ENCODE assay signal across 24 mouse cellular contexts in the genomic region with DNA sequence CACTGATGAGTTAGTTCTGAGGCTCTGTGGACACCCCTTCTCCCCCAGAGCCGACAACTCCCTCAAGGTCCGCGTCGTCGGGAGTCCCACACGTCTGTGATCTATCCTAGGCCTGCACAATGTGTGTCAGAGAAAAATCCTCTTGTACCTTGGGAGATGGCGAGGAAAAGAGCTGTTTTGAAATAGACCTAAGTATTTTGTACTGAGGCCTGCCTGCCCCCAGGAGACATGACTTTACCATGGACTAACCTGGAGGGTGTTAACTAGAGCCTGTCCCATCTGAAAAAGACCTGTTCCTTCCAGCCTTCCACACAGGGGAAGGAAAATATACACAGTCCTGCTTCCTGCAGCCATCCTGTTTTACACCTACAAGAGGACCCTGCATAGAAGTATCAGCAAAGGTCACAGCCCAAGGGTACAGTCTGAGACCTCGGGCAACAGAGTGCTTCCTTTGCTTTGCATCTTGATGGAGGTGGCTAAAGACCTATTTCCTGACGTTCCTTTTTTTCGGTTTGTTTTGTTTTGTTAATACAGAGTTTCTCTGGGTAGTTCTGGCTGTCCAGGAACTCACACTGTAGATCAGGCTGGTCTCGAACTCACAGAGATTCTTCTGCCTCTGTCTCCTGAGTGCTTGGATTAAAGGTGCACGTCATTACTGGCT. TPM values are rescaled to one million over a fixed set of nuclear protein-coding genes. Genes with fewer than 3 reads are reported as not detected.
A peak's percentile ranks its signal among the peaks of the same experiment; 100 is the strongest.
DNase-seq lines count a peak whose midpoint lies in the region; ATAC-seq lines count a peak whose summit lies in the region.
"Had no signal": no experiment of that assay in that cellular context is flagged by ENCODE, and none has a peak within 500 bp of the region (broad histone marks: within the 10 kb centered on the region; RNA-seq: fewer than 3 reads in every experiment).

No protein-coding gene starts in this region.

- H3K9me3 ChIP-seq in embryonic facial prominence, embryonic 14.5 days (ENCODE audit: control insufficient read depth, low read length), result no peaks in the 10 kb centered on the region
- H3K9me3 ChIP-seq in embryonic facial prominence, embryonic 10.5 days, result no peaks in the 10 kb centered on the region
- H3K9me3 ChIP-seq in intestine, embryonic 14.5 days (ENCODE audit: control insufficient read depth, low read length), result no peaks in the 10 kb centered on the region; the same call in 1 of the 2 replicates
- no peaks in the 10 kb centered on the region for H3K9me3 ChIP-seq in intestine, embryonic 16.5 days (ENCODE audit: control insufficient read depth, low read length)
- no peaks in the 10 kb centered on the region for H3K9me3 ChIP-seq in lung, embryonic 15.5 days
- no peaks in the 10 kb centered on the region for H3K9me3 ChIP-seq in limb, embryonic 10.5 days (replicated peaks)
- H3K9me3 ChIP-seq: forebrain, embryonic 10.5 days; heart, embryonic 15.5 days; hindbrain, embryonic 10.5 days; liver, embryonic 12.5 days; midbrain, embryonic 13.5 days had no signal

- no peak overlapping the region for H3K9ac ChIP-seq in embryonic facial prominence, embryonic 14.5 days (ENCODE audit: low read depth, low read length)
- H3K9ac ChIP-seq in intestine, embryonic 14.5 days (ENCODE audit: low read length), result no peak overlapping the region
- no peak overlapping the region for H3K9ac ChIP-seq in intestine, embryonic 16.5 days (ENCODE audit: low read depth, low read length)
- no peak overlapping the region for H3K9ac ChIP-seq in lung, embryonic 15.5 days
- H3K9ac ChIP-seq: heart, embryonic 15.5 days; limb, embryonic 13.5 days; liver, embryonic 12.5 days; midbrain, embryonic 13.5 days had no signal

- DNase-seq in embryonic facial prominence, embryonic 14.5 days (ENCODE audit: low spot score), result no peak
- no peak for DNase-seq in embryonic facial prominence, embryonic 10.5 days (ENCODE audit: low spot score)
- DNase-seq in intestine, embryonic 14.5 days (ENCODE audit: low spot score), result no peak
- no peak for DNase-seq in lung, postnatal 14 days
- no peak for DNase-seq in limb, embryonic 10.5 days (ENCODE audit: low spot score)
- DNase-seq in right cerebral cortex, postnatal 10 days (ENCODE audit: low spot score in 2 of 2), result no peak
- DNase-seq: cerebellum, adult 11 months; cerebellum, adult 9-11 months; gastrocnemius, postnatal 10 days; kidney, adult 18-20 months; lung, adult 18-20 months; right cerebral cortex, postnatal 14 days; thymus, adult 2 months; thymus, postnatal 4 days had no signal

- no peaks in the 10 kb centered on the region for H3K27me3 ChIP-seq in embryonic facial prominence, embryonic 14.5 days (replicated peaks; ENCODE audit: control insufficient read depth, insufficient read depth, low read length)
- H3K27me3 ChIP-seq in embryonic facial prominence, embryonic 10.5 days (replicated peaks; ENCODE audit: low read depth, poor library complexity, severe bottlenecking), result no peaks in the 10 kb centered on the region
- no peaks in the 10 kb centered on the region for H3K27me3 ChIP-seq in intestine, embryonic 14.5 days (replicated peaks; ENCODE audit: control insufficient read depth, insufficient read depth, low read length)
- H3K27me3 ChIP-seq in intestine, embryonic 16.5 days (replicated peaks; ENCODE audit: control insufficient read depth, insufficient read depth, low read length), result no peaks in the 10 kb centered on the region
- H3K27me3 ChIP-seq in lung, embryonic 15.5 days, result no peaks in the 10 kb centered on the region
- no peaks in the 10 kb centered on the region for H3K27me3 ChIP-seq in limb, embryonic 10.5 days (ENCODE audit: low read depth, poor library complexity, severe bottlenecking)
- H3K27me3 ChIP-seq: heart, embryonic 15.5 days; limb, embryonic 13.5 days; midbrain, embryonic 13.5 days had no signal

- no peaks in the 10 kb centered on the region for H3K36me3 ChIP-seq in embryonic facial prominence, embryonic 14.5 days (ENCODE audit: control insufficient read depth, insufficient read depth, low read length)
- H3K36me3 ChIP-seq in embryonic facial prominence, embryonic 10.5 days (replicated peaks), result no peaks in the 10 kb centered on the region
- H3K36me3 ChIP-seq in intestine, embryonic 14.5 days (ENCODE audit: control insufficient read depth, insufficient read depth, low read length), result no peaks in the 10 kb centered on the region
- H3K36me3 ChIP-seq in intestine, embryonic 16.5 days (ENCODE audit: control insufficient read depth, insufficient read depth, low read length), result no peaks in the 10 kb centered on the region
- no peaks in the 10 kb centered on the region for H3K36me3 ChIP-seq in lung, embryonic 15.5 days
- H3K36me3 ChIP-seq in limb, embryonic 10.5 days, result no peaks in the 10 kb centered on the region
- H3K36me3 ChIP-seq: forebrain, embryonic 10.5 days; heart, embryonic 15.5 days; hindbrain, embryonic 10.5 days; limb, embryonic 13.5 days; liver, embryonic 12.5 days; midbrain, embryonic 13.5 days had no signal

- 0 out of 2 replicates have a peak overlapping the region, but pooled peaks have one; percentile 13 for H3K27ac ChIP-seq in embryonic facial prominence, embryonic 14.5 days (replicated peaks; ENCODE audit: low read depth, low read length)
- no peak overlapping the region for H3K27ac ChIP-seq in embryonic facial prominence, embryonic 10.5 days (replicated peaks)
- H3K27ac ChIP-seq in intestine, embryonic 14.5 days (ENCODE audit: low read depth), result peak overlapping the region; percentile 22; the same call in 1 of the 2 replicates
- no peak overlapping the region for H3K27ac ChIP-seq in intestine, embryonic 16.5 days (ENCODE audit: low read length)
- H3K27ac ChIP-seq in lung, embryonic 15.5 days, result peak overlapping the region; percentile 64
- H3K27ac ChIP-seq in limb, embryonic 10.5 days, result peak overlapping the region; percentile 60
- H3K27ac ChIP-seq: forebrain, embryonic 10.5 days; hindbrain, embryonic 10.5 days; limb, embryonic 13.5 days; liver, embryonic 12.5 days; midbrain, embryonic 13.5 days; stomach, postnatal 0 days had no signal

- H3K4me2 ChIP-seq in embryonic facial prominence, embryonic 14.5 days (ENCODE audit: low read depth, low read length), result no peak overlapping the region
- no peak overlapping the region for H3K4me2 ChIP-seq in intestine, embryonic 14.5 days (ENCODE audit: low read length)
- no peak overlapping the region for H3K4me2 ChIP-seq in intestine, embryonic 16.5 days (ENCODE audit: low read depth, low read length)
- H3K4me2 ChIP-seq in lung, embryonic 15.5 days, result no peak overlapping the region
- H3K4me2 ChIP-seq: heart, embryonic 15.5 days; limb, embryonic 13.5 days; liver, embryonic 12.5 days; midbrain, embryonic 13.5 days had no signal

- no peak for ATAC-seq in embryonic facial prominence, embryonic 14.5 days (ENCODE audit: low read depth)
- ATAC-seq in intestine, embryonic 14.5 days (replicated peaks; ENCODE audit: low FRiP score, low TSS enrichment, low read depth), result no peak
- ATAC-seq in intestine, embryonic 16.5 days, result no peak
- ATAC-seq in lung, embryonic 15.5 days (ENCODE audit: borderline replicate concordance, extremely low read depth, low FRiP score, low TSS enrichment), result no peak
- ATAC-seq: forebrain, embryonic 16.5 days; liver, embryonic 12.5 days; midbrain, embryonic 13.5 days had no signal

- no peaks in the 10 kb centered on the region; the same call in 1 of the 2 replicates for H3K4me1 ChIP-seq in embryonic facial prominence, embryonic 14.5 days (ENCODE audit: control insufficient read depth, insufficient read depth, low read length)
- H3K4me1 ChIP-seq in embryonic facial prominence, embryonic 10.5 days, result peaks cover 18% of the 10 kb centered on the region
- 0 out of 2 replicates have a peak, but pooled peaks cover 4% of the 10 kb centered on the region for H3K4me1 ChIP-seq in intestine, embryonic 14.5 days (replicated peaks; ENCODE audit: control insufficient read depth, insufficient read depth, low read length)
- 0 out of 2 replicates have a peak, but pooled peaks cover 9% of the 10 kb centered on the region for H3K4me1 ChIP-seq in intestine, embryonic 16.5 days (ENCODE audit: control insufficient read depth, insufficient read depth, low read length)
- H3K4me1 ChIP-seq in lung, embryonic 15.5 days, result peaks cover 8% of the 10 kb centered on the region
- H3K4me1 ChIP-seq in limb, embryonic 10.5 days, result peaks cover 15% of the 10 kb centered on the region
- H3K4me1 ChIP-seq: midbrain, embryonic 13.5 days had no signal

- 66% methylated on average over 12 of the region's 12 CpGs for WGBS in embryonic facial prominence, embryonic 14.5 days
- whole genome bisulfite sequencing in embryonic facial prominence, embryonic 10.5 days, result 72% methylated on average over 12 of the region's 12 CpGs
- 55% methylated on average over 12 of the region's 12 CpGs for WGBS in intestine, embryonic 14.5 days
- 62% methylated on average over 12 of the region's 12 CpGs for WGBS in intestine, embryonic 16.5 days
- 62% methylated on average over 12 of the region's 12 CpGs for WGBS in lung, embryonic 15.5 days
- WGBS in limb, embryonic 10.5 days, result 85% methylated on average over 12 of the region's 12 CpGs

- H3K4me3 ChIP-seq in embryonic facial prominence, embryonic 14.5 days (ENCODE audit: low read depth, low read length), result no peak overlapping the region
- H3K4me3 ChIP-seq in embryonic facial prominence, embryonic 10.5 days, result no peak overlapping the region
- no peak overlapping the region for H3K4me3 ChIP-seq in intestine, embryonic 14.5 days (ENCODE audit: low read depth, low read length)
- no peak overlapping the region for H3K4me3 ChIP-seq in intestine, embryonic 16.5 days (ENCODE audit: low read length)
- H3K4me3 ChIP-seq in lung, embryonic 15.5 days, result no peak overlapping the region
- H3K4me3 ChIP-seq in limb, embryonic 10.5 days, result no peak overlapping the region
- H3K4me3 ChIP-seq: forebrain, embryonic 10.5 days; heart, embryonic 15.5 days; hindbrain, embryonic 10.5 days; limb, embryonic 13.5 days; liver, embryonic 12.5 days; midbrain, embryonic 13.5 days had no signal

RNA-seq across cellular contexts. Expression of a gene that starts 10.4 kb away (rescaled TPM):
- polyA plus RNA-seq in embryonic facial prominence, embryonic 14.5 days (2014; fragmentation: Nextera tagmentation; extraction: Ambion mirVana), result 4.1 and 6.8 TPM in 2 replicates
- 2.9 and 3.0 TPM in 2 replicates for polyA plus RNA-seq in embryonic facial prominence, embryonic 10.5 days (2016; fragmentation: Nextera tagmentation; extraction: Ambion mirVana)
- polyA plus RNA-seq in intestine, embryonic 14.5 days (2014; fragmentation: Nextera tagmentation; extraction: Ambion mirVana), result 4.1 and 4.6 TPM in 2 replicates
- 5.5 and 5.8 TPM in 2 replicates for polyA plus RNA-seq in intestine, embryonic 16.5 days (2015; fragmentation: Nextera tagmentation; extraction: Ambion mirVana)
- polyA plus RNA-seq in lung, embryonic 15.5 days (2015; fragmentation: Nextera tagmentation; extraction: Ambion mirVana), result 4.5 and 4.7 TPM in 2 replicates
- polyA plus RNA-seq in limb, embryonic 10.5 days (2016; fragmentation: Nextera tagmentation; extraction: Ambion mirVana), result 2.9 and 4.7 TPM in 2 replicates

RNA-seq across cellular contexts. Expression of a gene that starts 14.1 kb away (rescaled TPM):
- 15.2 and 17.6 TPM in 2 replicates for polyA plus RNA-seq in embryonic facial prominence, embryonic 14.5 days (2014; fragmentation: Nextera tagmentation; extraction: Ambion mirVana)
- polyA plus RNA-seq in embryonic facial prominence, embryonic 10.5 days (2016; fragmentation: Nextera tagmentation; extraction: Ambion mirVana), result 11.3 and 13.9 TPM in 2 replicates
- polyA plus RNA-seq in intestine, embryonic 14.5 days (2014; fragmentation: Nextera tagmentation; extraction: Ambion mirVana), result 21.3 and 24.6 TPM in 2 replicates
- 12.0 and 12.7 TPM in 2 replicates for polyA plus RNA-seq in intestine, embryonic 16.5 days (2015; fragmentation: Nextera tagmentation; extraction: Ambion mirVana)
- polyA plus RNA-seq in lung, embryonic 15.5 days (2015; fragmentation: Nextera tagmentation; extraction: Ambion mirVana), result 22.5 and 23.4 TPM in 2 replicates
- 10.8 and 14.4 TPM in 2 replicates for polyA plus RNA-seq in limb, embryonic 10.5 days (2016; fragmentation: Nextera tagmentation; extraction: Ambion mirVana)

Comparison
In these comparisons a context has a peak if more than half of its experiments do, and no peak if none do; other contexts are left out.
1. H3K27ac ChIP-seq: peak in embryonic facial prominence, embryonic 14.5 days (single experiment), intestine, embryonic 14.5 days (single experiment), lung, embryonic 15.5 days (single experiment) and limb, embryonic 10.5 days (single experiment); none in embryonic facial prominence, embryonic 10.5 days (single experiment) and intestine, embryonic 16.5 days (single experiment).